Mouse (Mus musculus): ENCODE results near the gene Rap1b. TPM values are rescaled to one million over a fixed set of nuclear protein-coding genes. Genes with fewer than 3 reads are reported as not detected.
A peak's percentile ranks its signal among the peaks of the same experiment; 100 is the strongest.

Rap1b gene
- total RNA-seq, 1 experiment, result 49.6 TPM

GRCm38 (mm10) chr10:117808068-117808467, 37.8 kb downstream of the Rap1b start:
- TF ChIP-seq MAFK (IDR thresholded peaks at IDR 0.05; ENCODE audit: insufficient read depth, low read depth, low read length) (no peak), ZNF384 (IDR thresholded peaks at IDR 0.05; ENCODE audit: low read depth, low read length) (no peak), CHD2 (IDR thresholded peaks at IDR 0.05; ENCODE audit: low read depth, low read length) (no peak), HCFC1 (IDR thresholded peaks at IDR 0.05; ENCODE audit: borderline replicate concordance, insufficient read depth, low read length) (no peak), ZC3H11A (IDR thresholded peaks at IDR 0.05; ENCODE audit: borderline replicate concordance, low read depth, low read length) (no peak)
- peaks cover 1% of the 10 kb centered on the region for H3K36me3 ChIP-seq (ENCODE audit: control insufficient read depth, insufficient read depth, low read length, poor library complexity, severe bottlenecking)
- no peak overlapping the region for H3K9ac ChIP-seq (ENCODE audit: insufficient read depth, low read depth, low read length, poor library complexity, severe bottlenecking)
- H3K27ac ChIP-seq (ENCODE audit: insufficient read depth, low read depth, low read length, poor library complexity, severe bottlenecking), result no peak overlapping the region
- no peak overlapping the region for H3K4me3 ChIP-seq (ENCODE audit: insufficient read depth in 1 of 2, low read depth in 1 of 2, low read length in 2 of 2, poor library complexity in 1 of 2, severe bottlenecking in 1 of 2)
- H3K9me3 ChIP-seq (ENCODE audit: control insufficient read depth, insufficient read depth, low read depth, low read length), result no peaks in the 10 kb centered on the region
- in situ Hi-C loops (cut with MboI; ENCODE audit: low sequenced_read_pairs in 2 of 2, unreplicated experiment in 2 of 2), result no loop called here
- DNase-seq (ENCODE audit: low read depth, low spot score), result no peak
- H3K4me1 ChIP-seq (ENCODE audit: control insufficient read depth in 2 of 2, insufficient read depth in 2 of 2, low read length in 2 of 2, poor library complexity in 1 of 2), result peaks cover 20 to 40% of the 10 kb centered on the region in 2 experiments

- Histone ChIP-seq H3K27ac (ENCODE audit: insufficient read depth, low read depth, low read length, poor library complexity, severe bottlenecking) (peak overlapping the region; percentile 6; the same call in 1 of the 2 replicates), H3K9ac (ENCODE audit: insufficient read depth, low read depth, low read length, poor library complexity, severe bottlenecking) (no peak overlapping the region), H3K4me1 (ENCODE audit: control insufficient read depth in 2 of 2, insufficient read depth in 2 of 2, low read length in 2 of 2, poor library complexity in 1 of 2) (peaks cover 13 to 31% of the 10 kb centered on the region in 2 experiments), H3K9me3 (ENCODE audit: control insufficient read depth, insufficient read depth, low read depth, low read length) (no peaks in the 10 kb centered on the region), H3K4me3 (ENCODE audit: insufficient read depth in 1 of 2, low read depth in 1 of 2, low read length in 2 of 2, poor library complexity in 1 of 2, severe bottlenecking in 1 of 2) (no peak overlapping the region), H3K36me3 (ENCODE audit: control insufficient read depth, insufficient read depth, low read length, poor library complexity, severe bottlenecking) (no peaks in the 10 kb centered on the region)
- DNase-seq (ENCODE audit: low read depth, low spot score), result no peak
- in situ Hi-C loops (cut with MboI; ENCODE audit: low sequenced_read_pairs in 2 of 2, unreplicated experiment in 2 of 2), result no loop called here
- TF ChIP-seq ZC3H11A (IDR thresholded peaks at IDR 0.05; ENCODE audit: borderline replicate concordance, low read depth, low read length), result no peak
- no peak for TF ChIP-seq HCFC1 (IDR thresholded peaks at IDR 0.05; ENCODE audit: borderline replicate concordance, insufficient read depth, low read length)
- no peak for TF ChIP-seq ZNF384 (IDR thresholded peaks at IDR 0.05; ENCODE audit: low read depth, low read length)
- TF ChIP-seq MAFK (IDR thresholded peaks at IDR 0.05; ENCODE audit: insufficient read depth, low read depth, low read length), result no peak
- TF ChIP-seq CHD2 (IDR thresholded peaks at IDR 0.05; ENCODE audit: low read depth, low read length), result no peak
These were observed 39.9 kb downstream of the Rap1b start for GRCm38 (mm10) chr10:117805919-117806318.

GRCm38 (mm10) chr10:117803870-117804850, 41.7 kb downstream of the Rap1b start:
- Histone ChIP-seq H3K9me3 (ENCODE audit: control insufficient read depth, insufficient read depth, low read depth, low read length) (no peaks in the 10 kb centered on the region), H3K9ac (ENCODE audit: insufficient read depth, low read depth, low read length, poor library complexity, severe bottlenecking) (no peak overlapping the region), H3K36me3 (ENCODE audit: control insufficient read depth, insufficient read depth, low read length, poor library complexity, severe bottlenecking) (no peaks in the 10 kb centered on the region), H3K4me1 (ENCODE audit: control insufficient read depth in 2 of 2, insufficient read depth in 2 of 2, low read length in 2 of 2, poor library complexity in 1 of 2) (peaks cover 9 to 19% of the 10 kb centered on the region in 2 experiments), H3K27ac (ENCODE audit: insufficient read depth, low read depth, low read length, poor library complexity, severe bottlenecking) (no peak overlapping the region), H3K4me3 (ENCODE audit: insufficient read depth in 1 of 2, low read depth in 1 of 2, low read length in 2 of 2, poor library complexity in 1 of 2, severe bottlenecking in 1 of 2) (no peak overlapping the region)
- in situ Hi-C loops (cut with MboI; ENCODE audit: low sequenced_read_pairs in 2 of 2, unreplicated experiment in 2 of 2), result no loop called here
- no peak for DNase-seq (ENCODE audit: low read depth, low spot score)
- TF ChIP-seq MAFK (IDR thresholded peaks at IDR 0.05; ENCODE audit: insufficient read depth, low read depth, low read length) (no peak), CHD2 (IDR thresholded peaks at IDR 0.05; ENCODE audit: low read depth, low read length) (no peak), ZC3H11A (IDR thresholded peaks at IDR 0.05; ENCODE audit: borderline replicate concordance, low read depth, low read length) (no peak), HCFC1 (IDR thresholded peaks at IDR 0.05; ENCODE audit: borderline replicate concordance, insufficient read depth, low read length) (no peak), ZNF384 (IDR thresholded peaks at IDR 0.05; ENCODE audit: low read depth, low read length) (no peak)

- no peaks in the 10 kb centered on the region for H3K9me3 ChIP-seq (ENCODE audit: control insufficient read depth, insufficient read depth, low read depth, low read length)
- no peak for DNase-seq (ENCODE audit: low read depth, low spot score)
- no peak for TF ChIP-seq HCFC1 (IDR thresholded peaks at IDR 0.05; ENCODE audit: borderline replicate concordance, insufficient read depth, low read length)
- peaks cover 6 to 7% of the 10 kb centered on the region in 2 experiments for H3K4me1 ChIP-seq (ENCODE audit: control insufficient read depth in 2 of 2, insufficient read depth in 2 of 2, low read length in 2 of 2, poor library complexity in 1 of 2)
- no peak overlapping the region for H3K27ac ChIP-seq (ENCODE audit: insufficient read depth, low read depth, low read length, poor library complexity, severe bottlenecking)
- in situ Hi-C loops (cut with MboI; ENCODE audit: low sequenced_read_pairs in 2 of 2, unreplicated experiment in 2 of 2), result no loop called here
- no peak overlapping the region for H3K4me3 ChIP-seq (ENCODE audit: insufficient read depth in 1 of 2, low read depth in 1 of 2, low read length in 2 of 2, poor library complexity in 1 of 2, severe bottlenecking in 1 of 2)
- no peak overlapping the region for H3K9ac ChIP-seq (ENCODE audit: insufficient read depth, low read depth, low read length, poor library complexity, severe bottlenecking)
- H3K36me3 ChIP-seq (ENCODE audit: control insufficient read depth, insufficient read depth, low read length, poor library complexity, severe bottlenecking), result no peaks in the 10 kb centered on the region
These were observed 43.9 kb downstream of the Rap1b start for GRCm38 (mm10) chr10:117801886-117802285.
